Mouse (Mus musculus): ENCODE data around the gene Erp27. TPM values are rescaled to one million over a fixed set of nuclear protein-coding genes. Genes with fewer than 3 reads are reported as not detected.

Gene Erp27
- polyA plus RNA-seq, 1 experiment from 2014 or later = 0.98 TPM

DNA sequence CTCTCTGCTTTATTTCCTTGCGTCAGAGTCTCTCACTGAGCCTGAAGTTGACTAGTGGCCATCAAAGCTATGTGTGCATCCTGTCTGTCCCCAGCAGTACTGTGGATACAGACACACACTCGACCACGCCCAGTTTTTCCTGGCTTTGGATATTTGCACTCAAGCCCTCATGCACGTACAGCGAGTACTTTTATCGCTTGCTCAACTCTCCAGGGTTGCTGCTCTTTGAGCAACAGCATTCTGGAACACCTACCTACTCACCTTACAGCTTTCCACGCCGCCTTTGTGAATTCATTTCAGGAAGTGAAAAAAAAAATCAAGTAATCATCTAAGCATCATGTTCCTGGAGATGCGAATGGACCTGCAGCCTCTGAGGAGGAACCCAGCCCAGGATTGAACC lies 30.9 kb upstream of the Erp27 start:
- 88% methylated on average over 9 of the region's 9 CpGs for WGBS
- Histone ChIP-seq H3K4me3 (no peak overlapping the region), H3K27me3 (replicated peaks) (no peaks in the 10 kb centered on the region), H3K4me1 (replicated peaks) (no peaks in the 10 kb centered on the region), H3K4me2 (no peak overlapping the region), H3K9ac (no peak overlapping the region), H3K9me3 (replicated peaks) (no peaks in the 10 kb centered on the region), H3K27ac (ENCODE audit: poor library complexity, severe bottlenecking) (no peak overlapping the region), H3K36me3 (no peaks in the 10 kb centered on the region)
- ATAC-seq (ENCODE audit: insufficient number of reproducible peaks, low FRiP score) = no peak

DNA sequence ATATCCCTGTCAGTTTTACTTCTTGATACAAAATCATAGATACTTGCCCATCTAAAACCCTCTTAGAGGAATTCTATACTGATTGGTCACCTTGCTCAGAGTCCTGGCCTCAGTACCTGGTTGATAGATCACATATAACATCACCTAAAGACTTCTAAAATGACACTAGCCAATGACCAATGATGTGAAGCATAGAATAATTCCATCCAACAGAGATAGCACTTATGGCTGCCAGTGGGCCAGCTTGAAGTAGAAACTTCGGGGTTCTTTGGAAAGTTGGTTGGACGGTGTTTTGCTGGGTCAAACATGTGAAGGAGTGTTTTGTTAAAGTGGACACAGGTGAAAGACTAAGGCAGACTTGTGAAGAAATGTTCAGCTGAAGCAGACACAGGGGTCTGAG lies 28.2 kb upstream of the Erp27 start:
- H3K9me3 ChIP-seq (replicated peaks) = no peaks in the 10 kb centered on the region
- peaks cover 7% of the 10 kb centered on the region; the same call in 1 of the 2 replicates for H3K4me1 ChIP-seq (replicated peaks)
- H3K4me2 ChIP-seq = no peak overlapping the region
- H3K4me3 ChIP-seq = no peak overlapping the region
- no peaks in the 10 kb centered on the region for H3K27me3 ChIP-seq (replicated peaks)
- WGBS = 82% methylated on average over 2 of the region's 2 CpGs
- no peak overlapping the region for H3K27ac ChIP-seq (ENCODE audit: poor library complexity, severe bottlenecking)
- H3K9ac ChIP-seq = no peak overlapping the region
- no peak for ATAC-seq (ENCODE audit: insufficient number of reproducible peaks, low FRiP score)
- no peaks in the 10 kb centered on the region for H3K36me3 ChIP-seq

DNA sequence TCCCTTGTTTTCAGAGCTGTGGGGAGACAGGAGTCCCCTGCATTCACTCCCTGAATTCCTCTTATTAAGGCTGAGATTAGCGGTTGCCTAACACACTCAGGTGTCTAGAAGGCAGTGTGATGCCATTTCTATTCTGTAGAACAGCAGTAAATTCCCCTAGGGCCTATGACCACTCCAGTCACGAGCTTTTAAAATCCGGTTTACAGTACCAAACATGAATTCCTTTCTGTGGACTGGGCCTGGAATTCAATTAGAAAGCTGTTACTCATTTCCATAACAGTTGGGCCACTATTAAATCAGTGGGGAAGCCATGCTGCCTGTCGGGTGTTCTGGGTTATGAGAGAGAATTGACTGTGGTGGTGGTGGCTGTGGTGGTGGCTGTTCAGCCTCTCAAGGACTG lies 25.7 kb upstream of the Erp27 start:
- Histone ChIP-seq H3K9ac (no peak overlapping the region), H3K27me3 (replicated peaks) (no peaks in the 10 kb centered on the region), H3K4me3 (no peak overlapping the region), H3K36me3 (no peaks in the 10 kb centered on the region), H3K9me3 (replicated peaks) (no peaks in the 10 kb centered on the region), H3K4me1 (replicated peaks) (peaks cover 13% of the 10 kb centered on the region; the same call in 1 of the 2 replicates), H3K27ac (ENCODE audit: poor library complexity, severe bottlenecking) (no peak overlapping the region), H3K4me2 (no peak overlapping the region)
- WGBS = 69% methylated on average over 4 of the region's 4 CpGs
- no peak for ATAC-seq (ENCODE audit: insufficient number of reproducible peaks, low FRiP score)

DNA sequence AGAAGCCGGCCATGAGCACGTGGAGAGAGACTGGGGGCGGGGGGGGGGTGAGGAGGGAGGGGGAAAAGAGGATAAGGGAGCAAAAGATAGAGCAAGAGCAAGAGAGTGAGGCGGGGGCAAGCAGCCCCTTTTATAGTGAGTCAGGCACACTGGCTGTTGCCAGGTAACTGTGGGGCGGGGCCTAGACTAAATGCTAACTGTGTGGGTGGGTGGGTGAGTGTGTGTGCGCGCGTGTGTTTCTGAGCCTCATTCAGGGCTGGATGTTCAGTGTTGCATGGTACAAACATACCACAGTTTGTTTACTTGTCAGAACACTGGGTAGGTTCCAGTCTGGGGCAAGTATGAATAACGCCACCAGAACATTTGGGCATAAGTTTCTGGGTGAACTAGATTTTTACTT lies 25.0 kb upstream of the Erp27 start:
- Histone ChIP-seq H3K4me3 (no peak overlapping the region), H3K36me3 (no peaks in the 10 kb centered on the region), H3K27me3 (replicated peaks) (no peaks in the 10 kb centered on the region), H3K4me1 (replicated peaks) (peaks cover 17% of the 10 kb centered on the region; the same call in 1 of the 2 replicates), H3K27ac (ENCODE audit: poor library complexity, severe bottlenecking) (no peak overlapping the region), H3K9me3 (replicated peaks) (no peaks in the 10 kb centered on the region), H3K9ac (no peak overlapping the region), H3K4me2 (no peak overlapping the region)
- WGBS = 51% methylated on average over 9 of the region's 9 CpGs
- ATAC-seq (ENCODE audit: insufficient number of reproducible peaks, low FRiP score) = no peak

DNA sequence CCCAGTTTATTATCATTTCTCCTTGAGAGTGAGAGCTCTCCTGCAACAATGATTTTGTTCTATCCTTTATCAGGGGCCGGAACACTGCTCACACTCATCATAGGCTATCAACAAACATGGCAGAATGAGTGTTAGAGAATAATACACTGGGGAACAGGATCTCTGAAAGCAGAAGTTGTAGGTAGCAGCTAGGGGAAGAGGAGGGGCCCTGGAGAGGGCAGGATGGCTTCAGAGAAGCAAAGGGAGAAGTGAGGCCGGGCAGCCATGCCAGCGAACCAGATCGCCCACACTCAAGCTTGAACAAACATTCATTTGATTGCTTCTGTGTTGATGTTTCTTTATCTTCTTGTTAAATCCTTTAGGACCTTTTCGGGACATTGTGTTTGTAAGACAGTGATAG lies 24.3 kb upstream of the Erp27 start:
- no peak overlapping the region for H3K27ac ChIP-seq (ENCODE audit: poor library complexity, severe bottlenecking)

DNA sequence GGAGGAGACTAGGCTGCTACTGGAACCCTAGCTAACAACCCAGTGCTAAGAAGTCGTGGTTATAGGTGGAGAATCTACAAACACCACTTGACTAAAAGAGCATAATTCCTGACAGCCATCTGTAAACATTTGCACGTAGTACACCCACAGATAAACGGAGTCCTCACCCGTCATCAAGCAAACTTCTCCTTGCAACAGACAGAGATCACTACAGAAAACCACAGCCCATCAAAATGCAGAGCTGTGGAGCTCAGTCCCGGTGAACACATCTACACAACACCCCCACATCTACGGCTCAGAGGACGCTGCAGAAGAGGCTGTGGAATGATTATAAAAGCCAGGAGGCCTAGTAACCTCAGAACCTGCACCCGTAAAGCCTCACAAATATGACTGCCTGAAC lies 22.5 kb upstream of the Erp27 start:
- no peak overlapping the region for H3K4me2 ChIP-seq
- no peak overlapping the region for H3K9ac ChIP-seq
- no peak overlapping the region for H3K4me3 ChIP-seq
- H3K36me3 ChIP-seq = no peaks in the 10 kb centered on the region
- H3K9me3 ChIP-seq (replicated peaks) = no peaks in the 10 kb centered on the region
- ATAC-seq (ENCODE audit: insufficient number of reproducible peaks, low FRiP score) = no peak
- H3K27me3 ChIP-seq (replicated peaks) = no peaks in the 10 kb centered on the region
- peaks cover 40% of the 10 kb centered on the region for H3K4me1 ChIP-seq (replicated peaks)
- WGBS = 81% methylated on average over 8 of the region's 8 CpGs
- H3K27ac ChIP-seq (ENCODE audit: poor library complexity, severe bottlenecking) = no peak overlapping the region

More for the DNA sequence above, 24.3 kb upstream of the Erp27 start:
- H3K27me3 ChIP-seq (replicated peaks) = no peaks in the 10 kb centered on the region
- no peaks in the 10 kb centered on the region for H3K36me3 ChIP-seq
- no peak overlapping the region for H3K9ac ChIP-seq
- no peak overlapping the region for H3K4me3 ChIP-seq
- H3K4me1 ChIP-seq (replicated peaks) = peaks cover 23% of the 10 kb centered on the region
- H3K4me2 ChIP-seq = no peak overlapping the region
- no peak for ATAC-seq (ENCODE audit: insufficient number of reproducible peaks, low FRiP score)
- 73% methylated on average over 5 of the region's 5 CpGs for WGBS
- no peaks in the 10 kb centered on the region for H3K9me3 ChIP-seq (replicated peaks)

DNA sequence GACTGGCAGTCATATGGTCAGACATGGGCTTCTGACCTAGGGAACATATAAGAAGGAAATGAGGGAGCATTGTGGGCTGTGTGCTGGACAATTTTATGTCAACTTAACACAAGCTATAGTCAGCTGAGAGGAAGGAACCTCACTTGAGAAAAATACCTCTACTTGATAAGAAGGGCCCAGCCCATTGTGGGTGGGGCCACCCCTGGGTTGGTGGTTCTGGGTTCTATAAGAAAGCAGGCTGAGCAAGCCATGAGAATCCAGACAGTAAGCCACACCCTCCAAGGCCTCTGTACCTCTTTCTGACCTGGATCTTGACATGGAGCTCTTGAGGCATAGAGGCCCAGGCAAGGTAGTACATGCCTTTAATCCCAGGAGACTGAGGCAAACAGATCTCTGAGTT lies 21.4 kb upstream of the Erp27 start:
- H3K9ac ChIP-seq = no peak overlapping the region
- H3K27me3 ChIP-seq (replicated peaks) = no peaks in the 10 kb centered on the region
- no peak overlapping the region for H3K27ac ChIP-seq (ENCODE audit: poor library complexity, severe bottlenecking)
- ATAC-seq (ENCODE audit: insufficient number of reproducible peaks, low FRiP score) = no peak
- no peak overlapping the region for H3K4me2 ChIP-seq
- H3K36me3 ChIP-seq = no peaks in the 10 kb centered on the region
- no peaks in the 10 kb centered on the region for H3K9me3 ChIP-seq (replicated peaks)
- H3K4me3 ChIP-seq = no peak overlapping the region
- peaks cover 49% of the 10 kb centered on the region for H3K4me1 ChIP-seq (replicated peaks)

DNA sequence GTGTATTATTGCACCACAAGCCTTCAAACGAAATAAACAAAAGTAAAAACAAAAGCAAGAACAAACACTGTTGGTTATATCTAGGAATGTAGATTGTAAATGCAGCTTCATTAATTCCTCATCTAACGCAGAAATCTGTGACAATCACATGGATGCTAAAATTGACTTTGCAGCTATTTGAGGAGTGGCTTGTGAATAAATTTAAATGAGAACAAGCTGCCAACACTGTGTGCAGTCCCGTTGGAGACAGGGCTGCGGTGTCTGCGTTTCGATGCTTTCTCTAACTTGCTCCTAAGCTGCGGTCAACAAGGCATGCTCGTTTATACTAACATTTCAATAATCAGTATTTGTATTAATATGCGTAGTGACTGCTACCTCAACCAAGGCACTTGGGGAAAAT lies 20.3 kb upstream of the Erp27 start:
- ATAC-seq (ENCODE audit: insufficient number of reproducible peaks, low FRiP score) = no peak
- H3K4me2 ChIP-seq = no peak overlapping the region
- H3K4me3 ChIP-seq = no peak overlapping the region
- H3K9ac ChIP-seq = no peak overlapping the region
- no peaks in the 10 kb centered on the region for H3K27me3 ChIP-seq (replicated peaks)
- no peak overlapping the region for H3K27ac ChIP-seq (ENCODE audit: poor library complexity, severe bottlenecking)
- H3K36me3 ChIP-seq = no peaks in the 10 kb centered on the region
- WGBS = 86% methylated on average over 9 of the region's 9 CpGs
- H3K9me3 ChIP-seq (replicated peaks) = no peaks in the 10 kb centered on the region
- peaks cover 53% of the 10 kb centered on the region for H3K4me1 ChIP-seq (replicated peaks)

DNA sequence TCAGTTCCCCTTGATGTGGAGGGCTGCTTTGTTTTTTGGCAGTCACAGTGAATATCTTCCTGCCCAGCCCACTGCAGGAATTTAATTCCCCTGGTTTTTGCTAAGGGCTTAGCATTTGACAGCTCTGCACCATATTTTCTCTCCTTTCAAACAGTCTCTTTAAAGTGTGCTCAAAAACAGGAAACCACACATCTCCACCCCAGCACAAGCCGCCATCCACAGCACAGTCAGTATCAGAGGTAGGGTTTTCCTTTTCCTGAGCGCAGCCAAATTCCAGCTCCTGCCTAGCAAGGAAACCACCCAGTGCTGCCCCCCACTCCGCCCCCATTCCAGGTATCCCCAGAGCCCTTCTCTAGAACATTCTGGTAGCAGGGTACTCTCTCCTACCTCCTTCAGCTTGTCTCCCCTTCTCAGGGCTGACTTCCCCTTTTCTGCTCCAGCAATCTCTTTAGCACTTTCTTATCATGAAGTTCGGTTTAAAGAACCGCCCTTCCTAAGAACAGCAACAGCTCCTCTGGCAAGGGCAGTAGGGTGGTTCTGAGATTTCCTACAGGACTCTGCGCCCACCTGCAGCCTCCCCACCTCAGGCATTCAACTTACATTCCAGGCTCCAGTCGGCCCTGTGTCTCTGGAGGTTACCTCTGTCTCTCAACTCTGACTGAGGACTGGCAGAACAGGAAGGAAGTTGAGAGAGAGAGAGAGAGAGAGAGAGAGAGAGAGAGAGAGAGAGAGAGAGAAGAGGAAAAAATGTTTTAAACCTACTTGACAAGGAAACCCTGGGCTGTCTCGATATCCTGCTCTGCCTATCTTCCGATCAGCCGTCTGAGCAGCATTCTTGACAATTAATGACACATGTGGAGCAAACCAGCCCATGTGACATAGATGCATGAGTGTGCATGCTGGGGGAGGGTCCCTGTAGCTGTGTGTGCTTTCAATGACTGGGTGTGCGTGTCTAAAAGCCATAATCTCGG lies 19.4 kb upstream of the Erp27 start, which contains the start of gene Arhgdib:
TSS of gene Arhgdib (minus strand) at position 849 of the 971 bp plus-strand sequence.
- Histone ChIP-seq H3K9ac (peak within 1 kb of the TSS; percentile 61), H3K4me3 (peak within 1 kb of the TSS; percentile 32), H3K4me1 (replicated peaks) (peaks cover 49% of the 10 kb centered on the region), H3K27ac (ENCODE audit: poor library complexity, severe bottlenecking) (peak within 1 kb of the TSS; percentile 91), H3K9me3 (replicated peaks) (no peaks in the 10 kb centered on the region), H3K27me3 (replicated peaks) (no peaks in the 10 kb centered on the region), H3K36me3 (no peaks in the 10 kb centered on the region), H3K4me2 (peak within 1 kb of the TSS; percentile 57)
- peak; percentile 60 for ATAC-seq (ENCODE audit: insufficient number of reproducible peaks, low FRiP score)
- 18% methylated on average over 12 of the region's 12 CpGs for WGBS

DNA sequence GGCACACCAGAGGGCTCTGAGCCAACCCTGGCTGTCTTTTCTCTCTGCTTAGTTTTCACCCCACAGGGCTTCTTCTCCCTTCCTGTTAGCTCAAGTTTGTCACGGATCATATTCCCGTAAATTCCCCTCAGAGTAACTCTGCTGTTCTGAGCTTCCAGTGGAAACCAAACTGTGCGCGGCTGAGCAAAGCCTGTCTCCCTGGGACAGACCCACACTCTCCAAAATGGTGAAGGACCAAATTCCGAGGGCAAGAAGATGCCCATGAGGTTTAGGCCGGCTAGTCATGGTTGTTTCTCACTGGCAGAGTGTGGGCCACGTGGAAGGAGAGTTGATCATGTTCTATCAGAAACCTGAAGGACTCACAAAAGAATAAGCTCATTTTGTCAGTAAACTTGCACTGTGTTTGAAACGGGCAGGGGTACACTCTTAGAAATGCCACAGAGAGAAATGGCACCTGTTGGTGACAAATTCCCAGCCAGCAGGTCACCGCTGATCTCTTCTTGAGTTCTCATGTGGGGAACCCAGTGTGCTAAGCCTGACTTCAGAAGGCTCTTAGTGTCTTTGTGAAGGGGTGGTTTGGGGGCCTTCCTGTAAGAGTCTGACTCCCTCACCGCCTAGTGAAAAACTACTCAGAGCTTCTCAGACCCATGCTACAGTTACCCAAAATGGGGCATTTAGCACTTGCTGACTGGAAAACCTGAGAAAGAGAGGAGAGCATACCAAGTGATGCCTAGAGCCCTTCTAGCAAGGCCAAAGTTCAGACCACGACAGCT lies 18.4 kb upstream of the Erp27 start:
- H3K9me3 ChIP-seq (replicated peaks) = no peaks in the 10 kb centered on the region
- no peaks in the 10 kb centered on the region for H3K27me3 ChIP-seq (replicated peaks)
- no peaks in the 10 kb centered on the region for H3K36me3 ChIP-seq
- peak overlapping the region; percentile 57 for H3K4me2 ChIP-seq
- peak overlapping the region; percentile 91 for H3K27ac ChIP-seq (ENCODE audit: poor library complexity, severe bottlenecking)
- no peak for ATAC-seq (ENCODE audit: insufficient number of reproducible peaks, low FRiP score)
- peak overlapping the region; percentile 61; the same call in 1 of the 2 replicates for H3K9ac ChIP-seq
- peaks cover 48% of the 10 kb centered on the region for H3K4me1 ChIP-seq (replicated peaks)
- H3K4me3 ChIP-seq = peak overlapping the region; percentile 32
- WGBS = 68% methylated on average over 11 of the region's 11 CpGs

Data from heart, embryonic 12.5 days (tissue).